Mouse (Mus musculus) MN1 (cell line): Measurements from ENCODE around the gene Gigyf1.

ENCODE experiments used
- DNase-seq: peaks from one replicate; pipeline ENCODE4 v3.0.0-alpha.2; 2016; ENCODE audit warnings: low spot score

Gene Gigyf1

DNA sequence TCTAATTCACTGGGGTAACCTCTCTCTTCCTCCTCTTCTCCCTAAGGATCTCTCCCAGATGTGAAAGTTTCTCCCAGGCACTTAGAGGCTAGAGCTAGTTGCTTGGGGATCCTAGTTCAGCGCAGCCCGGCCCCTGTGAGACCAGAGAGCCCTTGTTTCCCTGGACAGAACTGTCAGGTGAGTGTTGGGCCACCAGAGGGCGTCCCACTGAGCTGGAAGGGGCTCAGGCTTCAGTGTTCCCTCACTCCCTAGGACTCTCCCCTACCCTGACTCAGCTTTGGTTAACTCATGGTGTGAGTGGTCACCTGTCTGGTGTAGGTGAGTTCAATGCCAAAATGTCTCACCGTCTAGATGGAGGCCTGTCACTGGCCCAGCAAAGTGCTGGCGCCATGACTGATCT lies at the start of gene Gigyf1:
Gene Gigyf1 (plus strand): TSS at position 113 of the 400 bp plus-strand sequence.
- DNase-seq: peak; percentile 59

DNA sequence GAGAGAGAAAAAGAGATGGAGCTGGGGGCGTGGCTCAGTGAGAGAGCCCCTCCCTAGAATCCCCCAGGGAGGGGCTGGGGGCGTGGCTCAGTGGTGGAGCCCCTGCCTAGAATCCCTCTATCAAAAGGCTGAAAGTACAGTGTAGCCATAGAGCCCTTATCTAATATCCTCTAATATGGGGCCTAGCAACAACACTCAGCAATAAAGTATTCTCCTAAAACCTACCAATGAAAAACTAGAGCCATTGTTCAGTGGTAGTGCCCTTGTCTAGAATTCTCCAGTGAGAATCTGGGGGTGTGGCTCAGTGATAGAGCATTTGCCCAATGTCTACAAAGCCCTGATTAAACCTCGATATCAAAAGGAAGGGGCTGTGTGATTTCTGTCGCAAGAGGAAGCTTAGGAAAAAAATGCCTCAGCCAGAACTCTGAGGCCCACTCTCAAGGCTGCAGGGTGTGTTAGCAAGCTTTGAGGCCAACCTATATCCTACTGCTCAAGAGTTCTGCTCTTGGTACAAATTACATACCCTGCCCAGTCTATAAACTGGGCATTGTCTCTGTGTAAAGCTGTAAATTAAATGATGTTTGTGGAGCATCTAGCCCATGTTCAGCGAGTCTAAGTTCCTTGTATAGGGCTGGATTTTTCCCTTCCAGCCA lies 46.0 kb upstream of the Gigyf1 start:
- DNase-seq: no peak

DNA sequence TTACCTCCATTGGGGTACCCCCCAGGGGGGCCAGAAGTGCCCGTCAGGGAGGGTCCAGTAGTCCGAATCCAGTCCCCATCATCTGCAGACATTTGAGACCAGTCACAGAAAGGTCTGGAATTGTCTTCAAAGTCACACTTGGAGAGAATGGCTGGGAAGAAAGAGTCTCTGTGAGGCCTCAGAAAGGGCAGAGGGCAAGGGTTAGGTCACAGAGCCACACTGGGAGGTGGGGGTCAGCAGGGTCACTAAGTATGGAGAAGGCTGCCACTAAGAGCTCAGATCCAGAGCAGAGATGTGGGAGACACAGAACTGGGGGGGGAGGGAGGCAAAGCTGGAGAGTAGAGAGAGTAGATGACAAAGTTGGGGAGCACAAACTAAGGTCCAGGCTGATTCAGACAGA lies 44.0 kb upstream of the Gigyf1 start:
- no peak for DNase-seq

DNA sequence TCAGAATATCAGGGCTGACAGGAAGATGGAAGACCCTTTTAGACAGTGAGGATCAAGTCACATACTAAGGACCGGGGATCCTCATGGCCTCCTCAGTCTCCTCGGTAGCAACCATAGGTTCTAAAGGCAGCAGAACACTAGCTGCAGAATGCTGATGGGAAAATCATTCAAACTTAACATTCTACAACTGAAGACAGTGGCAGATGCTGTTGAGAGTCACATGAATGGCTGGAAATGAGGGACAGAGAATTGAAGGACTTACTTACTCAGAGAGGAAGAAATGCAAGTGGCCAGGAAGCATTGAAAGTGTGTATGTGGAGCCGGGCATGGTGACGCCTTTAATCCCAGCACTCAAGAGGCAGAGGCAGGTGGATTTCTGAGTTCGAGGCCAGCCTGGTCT lies 41.4 kb upstream of the Gigyf1 start, which contains the start of gene Zan:
Gene Zan (minus strand): TSS at position 101 of the 400 bp plus-strand sequence.
- no peak for DNase-seq

DNA sequence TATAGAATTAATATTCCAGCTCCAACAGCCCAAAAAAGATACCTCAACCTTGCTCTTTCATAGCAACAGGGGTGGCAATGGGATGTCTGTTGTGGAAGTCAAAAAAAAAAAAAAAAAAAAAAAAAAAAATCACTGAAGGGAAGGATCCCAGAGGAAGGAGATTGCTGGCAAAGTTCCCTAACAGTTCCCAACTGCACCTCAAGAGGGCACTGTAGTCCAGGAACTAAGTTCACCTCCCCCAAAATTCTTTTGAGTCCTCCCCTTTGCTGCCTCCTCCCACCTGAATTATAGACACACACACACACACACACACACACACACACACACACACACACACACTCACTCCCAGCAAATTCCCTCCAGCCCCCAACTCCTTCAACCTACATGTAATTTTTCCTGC lies 37.2 kb upstream of the Gigyf1 start:
- DNase-seq: peak; percentile 92

DNA sequence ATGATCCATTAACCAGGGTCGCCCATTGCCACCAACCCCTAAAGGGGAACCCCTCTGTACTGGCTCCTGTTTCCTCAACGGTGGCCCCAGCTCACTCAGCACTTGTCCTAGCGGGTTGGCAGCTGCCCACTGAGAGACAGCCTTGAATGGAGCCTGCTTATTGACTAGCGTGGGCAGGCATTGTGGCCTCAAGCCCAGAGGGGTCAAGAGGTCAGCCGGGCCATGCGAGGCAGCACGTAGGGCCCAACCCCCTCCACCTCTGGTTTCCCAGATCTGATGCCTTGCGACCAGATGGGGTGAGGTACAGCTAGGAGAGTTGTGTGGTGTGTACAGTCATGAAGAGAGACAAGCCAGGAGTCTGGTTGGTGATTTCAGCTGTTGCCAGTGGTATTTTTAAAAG lies 36.5 kb upstream of the Gigyf1 start:
- peak; percentile 39 for DNase-seq

DNA sequence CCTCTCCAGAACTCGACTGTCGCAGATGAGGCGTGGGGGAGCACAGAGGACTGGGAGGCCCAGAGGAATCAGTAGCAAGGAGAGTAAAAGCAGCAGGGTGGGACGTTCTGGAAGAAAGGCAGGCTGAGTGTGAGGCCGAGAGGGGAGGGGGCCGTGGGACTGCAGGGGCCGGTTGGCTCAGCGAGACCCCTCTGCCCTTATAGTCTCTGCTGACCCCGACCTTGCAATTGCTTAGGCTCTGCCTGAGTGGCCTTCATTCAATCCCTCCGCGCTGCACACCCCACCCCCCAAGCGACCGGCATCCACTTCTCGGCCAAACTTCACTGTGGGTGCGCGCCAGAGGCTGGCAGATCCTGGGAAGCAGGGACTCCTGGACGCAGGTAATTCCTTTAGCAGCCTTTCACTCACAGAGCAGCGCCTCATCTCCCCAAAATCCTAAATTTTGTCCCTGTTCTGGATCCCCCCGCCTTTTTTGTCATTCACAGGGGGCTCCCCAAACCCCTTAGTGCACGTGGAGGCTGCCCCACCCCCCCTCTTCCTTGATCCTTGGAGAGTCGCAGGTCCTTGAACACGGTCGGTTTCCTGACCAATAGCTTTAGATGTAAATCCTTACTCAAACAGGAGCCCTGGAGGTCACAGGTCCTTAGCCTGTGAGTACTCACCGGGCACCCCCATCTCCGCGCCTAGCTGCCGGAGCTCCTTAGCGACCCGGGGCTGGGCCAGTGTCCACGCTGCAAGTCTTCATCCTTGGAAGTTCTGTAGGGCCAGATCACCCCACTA lies 33.1 kb upstream of the Gigyf1 start:
- no peak for DNase-seq

DNA sequence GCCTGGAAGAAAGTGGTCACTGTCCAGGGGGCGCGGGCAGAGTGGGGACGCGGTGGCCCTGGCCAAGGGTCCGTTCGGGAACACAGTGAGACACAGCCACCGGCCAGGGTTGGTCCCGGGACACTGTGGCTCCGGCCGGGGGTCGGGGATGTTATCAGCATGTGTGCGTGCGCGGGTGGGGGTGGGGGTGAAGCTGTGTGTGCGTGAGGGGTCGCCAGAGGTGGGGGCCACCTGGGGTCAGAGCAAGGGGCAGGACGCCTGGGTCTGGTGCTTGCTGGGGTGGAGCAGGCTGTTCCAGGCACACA lies 32.5 kb upstream of the Gigyf1 start:
- DNase-seq: no peak

DNA sequence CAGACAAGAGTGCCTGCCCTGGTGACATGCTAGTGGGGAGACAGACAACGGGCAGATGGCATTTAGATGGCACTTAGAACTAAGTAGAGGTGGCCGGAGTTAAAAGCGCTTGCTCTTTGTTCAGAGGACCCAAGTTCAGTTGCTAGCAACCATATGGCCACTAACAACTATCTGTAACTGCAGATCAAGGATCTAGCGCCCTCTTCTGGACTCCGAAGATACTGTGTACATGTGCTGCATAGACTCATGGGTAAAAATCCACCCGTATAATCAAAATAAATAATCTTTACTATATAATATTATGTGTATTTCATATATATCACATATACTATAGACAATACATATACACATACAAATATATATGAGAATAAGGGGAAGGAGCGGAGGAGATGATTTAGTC lies 30.7 kb upstream of the Gigyf1 start:
- DNase-seq: no peak

DNA sequence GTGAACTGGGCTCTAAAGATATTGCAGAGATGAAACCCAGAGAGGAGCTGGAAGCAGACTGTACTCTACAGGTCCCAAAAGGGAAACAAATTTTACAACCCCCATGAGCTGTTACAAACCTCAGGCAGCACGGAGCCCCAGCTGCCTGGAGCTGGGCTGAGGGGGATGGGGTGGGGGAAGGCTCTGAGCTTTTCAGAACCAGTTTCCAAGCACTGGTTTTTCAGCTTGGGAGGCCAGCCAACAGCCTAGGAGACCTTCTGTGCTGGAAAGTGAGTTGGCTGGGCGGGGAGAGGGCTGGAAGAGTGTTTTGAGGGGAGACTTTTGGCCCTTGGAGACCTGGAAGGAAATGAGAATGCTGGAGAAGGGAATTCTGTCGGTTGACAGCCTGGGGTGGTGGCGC lies 26.8 kb upstream of the Gigyf1 start:
- no peak for DNase-seq

DNA sequence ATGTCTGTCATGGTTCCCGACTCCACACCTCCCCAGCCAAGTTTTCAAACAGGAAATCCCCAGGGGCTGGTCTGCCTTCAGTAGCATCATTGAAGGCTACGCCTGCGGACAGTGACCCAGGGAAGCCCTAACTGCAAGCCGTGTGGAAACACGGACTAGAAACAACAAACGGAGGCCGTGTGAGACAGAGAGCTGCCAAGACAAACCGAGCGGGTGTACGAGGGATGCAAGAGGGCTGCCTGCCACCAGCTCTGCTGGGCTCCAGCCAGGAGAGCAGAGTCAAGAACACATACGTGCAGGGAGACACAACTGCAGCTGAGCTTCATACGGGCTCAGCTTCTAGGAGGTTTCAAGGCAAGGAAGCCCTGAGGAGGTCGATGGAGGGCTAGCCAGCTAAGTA lies 24.5 kb upstream of the Gigyf1 start:
- DNase-seq: no peak

DNA sequence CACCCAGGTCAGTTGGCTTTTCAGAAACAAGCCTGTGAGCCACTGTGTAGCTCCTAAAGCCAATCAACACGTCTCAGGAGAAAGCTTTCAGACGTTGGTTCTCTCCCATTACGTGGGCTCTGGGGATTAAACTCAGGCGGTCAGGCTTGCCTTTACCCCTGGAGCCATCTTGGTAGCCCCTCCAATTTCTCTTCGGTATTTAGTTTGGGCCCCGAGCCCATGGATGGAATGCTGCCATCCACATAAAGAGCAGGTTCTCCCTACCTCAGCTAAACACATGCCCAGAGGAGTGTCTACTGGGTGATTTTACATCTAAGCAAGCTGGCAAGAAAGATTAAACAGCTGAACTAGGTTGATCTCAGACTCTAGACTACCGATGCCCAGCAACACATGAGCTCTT lies 18.2 kb upstream of the Gigyf1 start:
- no peak for DNase-seq

DNA sequence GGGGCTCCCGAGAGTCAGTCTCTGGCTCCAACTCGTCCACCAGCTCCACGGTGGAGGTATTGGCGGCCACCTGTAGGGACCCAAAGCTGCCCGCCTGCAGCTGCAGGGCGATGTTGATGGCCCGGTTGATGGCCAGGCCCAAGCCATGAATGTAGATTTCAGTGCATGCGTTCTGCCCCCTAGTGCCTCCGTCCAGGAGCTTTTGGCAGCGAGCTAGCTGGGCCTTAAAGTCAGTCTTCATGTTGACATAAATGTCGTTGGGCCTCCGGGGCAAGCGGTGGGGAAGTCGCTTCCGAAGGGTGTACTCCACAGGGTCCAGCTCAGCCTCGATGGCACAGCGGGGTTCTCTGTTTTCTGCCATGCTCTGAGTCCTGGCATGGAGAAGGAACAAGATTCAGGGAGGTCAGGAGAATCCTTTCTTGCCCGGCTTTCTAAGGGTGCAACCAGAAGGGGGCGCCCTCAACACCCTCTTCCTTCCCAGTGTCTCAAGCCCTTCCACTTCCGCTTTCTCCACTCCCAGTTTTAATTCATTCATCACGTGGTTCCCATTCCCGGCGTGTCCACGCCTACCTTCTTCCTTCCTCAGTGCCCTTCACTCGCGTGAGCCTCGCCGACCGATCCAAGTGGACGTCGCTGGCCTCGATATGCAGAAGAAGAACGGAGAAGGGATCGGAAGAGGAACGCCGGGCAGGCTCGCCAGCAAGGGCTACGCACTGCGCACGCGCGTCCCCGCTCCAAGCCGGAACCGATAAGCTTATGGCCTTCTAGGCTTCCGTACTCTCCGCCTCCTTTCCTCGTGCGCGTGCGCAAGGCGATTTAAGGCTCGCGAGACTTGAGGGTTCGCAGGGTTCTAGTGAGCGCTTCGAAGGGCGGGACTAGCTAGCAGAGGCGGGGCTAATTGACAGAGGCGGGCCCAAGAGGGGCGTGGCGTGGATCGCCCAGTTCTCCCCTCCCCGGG lies 16.4 kb upstream of the Gigyf1 start, which contains the start of gene Pop7:
Gene Pop7 (minus strand): TSS at position 810 of the 958 bp plus-strand sequence.
- peak; percentile 100 for DNase-seq

DNA sequence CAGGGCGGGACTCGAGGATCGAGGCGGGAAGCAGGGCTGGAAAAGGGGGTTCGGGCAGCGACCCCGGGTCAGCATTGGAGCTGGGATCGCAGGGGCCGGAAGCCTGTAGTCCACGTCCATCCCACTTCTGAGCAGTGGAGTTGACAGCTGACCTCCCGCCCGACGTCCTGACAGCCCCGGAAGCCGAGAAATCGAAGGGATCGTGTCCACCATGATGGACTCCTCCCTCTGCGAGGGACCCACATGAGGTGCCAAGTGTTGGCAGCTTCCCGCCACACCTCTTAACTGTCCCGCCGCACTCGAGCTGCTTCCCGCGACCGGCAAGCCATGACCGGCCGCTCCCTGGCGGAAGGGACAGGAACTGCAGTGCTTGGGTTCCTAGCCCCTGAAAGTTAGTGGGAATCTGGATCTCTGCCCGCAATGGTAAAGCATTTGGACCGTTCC lies 15.7 kb upstream of the Gigyf1 start:
- DNase-seq: peak; percentile 97

DNA sequence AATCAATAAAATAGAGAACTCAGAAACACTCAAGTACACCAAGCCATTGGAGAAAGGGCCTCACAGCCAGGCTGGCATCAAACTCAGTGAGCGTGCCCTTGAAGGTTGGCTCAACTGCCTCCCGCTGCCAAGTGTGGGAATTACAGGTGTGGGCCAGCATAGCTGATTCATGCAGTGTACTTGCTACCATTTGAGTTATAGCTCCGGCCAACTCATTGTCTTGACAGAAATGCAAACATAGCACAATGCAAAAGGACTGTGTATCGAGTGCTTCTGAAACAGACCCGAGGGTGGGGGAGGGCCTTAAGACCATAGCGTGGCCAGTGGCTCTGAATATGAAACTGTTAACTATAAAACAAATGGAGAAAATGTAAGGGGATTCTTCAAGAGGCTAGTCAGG lies 14.3 kb upstream of the Gigyf1 start:
- DNase-seq: no peak

DNA sequence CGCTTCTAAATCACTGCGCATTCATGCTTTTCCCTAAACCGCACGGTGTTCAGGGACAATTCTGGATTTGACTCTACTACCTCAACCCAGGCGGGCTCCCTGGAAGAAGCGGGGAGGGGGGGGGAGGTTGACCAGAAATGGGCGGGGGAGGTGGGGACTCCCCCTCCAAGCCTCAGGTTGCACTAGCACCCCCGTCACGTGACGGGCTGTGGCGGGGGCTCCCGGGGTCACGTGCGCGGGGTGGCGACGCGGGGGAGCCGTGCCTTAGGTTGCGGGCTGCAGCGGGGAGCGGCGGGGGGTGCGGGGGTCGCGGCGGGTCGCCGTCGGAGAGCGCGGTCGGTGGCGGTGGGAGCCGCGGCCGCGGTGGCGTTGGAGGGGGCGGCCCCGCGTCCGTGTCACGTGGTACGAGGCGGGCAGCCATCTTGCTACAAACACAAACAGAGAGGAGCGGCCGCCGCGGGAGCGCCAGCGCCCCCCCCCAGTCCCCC lies 8.3 kb upstream of the Gigyf1 start:
- DNase-seq: peak; percentile 84

DNA sequence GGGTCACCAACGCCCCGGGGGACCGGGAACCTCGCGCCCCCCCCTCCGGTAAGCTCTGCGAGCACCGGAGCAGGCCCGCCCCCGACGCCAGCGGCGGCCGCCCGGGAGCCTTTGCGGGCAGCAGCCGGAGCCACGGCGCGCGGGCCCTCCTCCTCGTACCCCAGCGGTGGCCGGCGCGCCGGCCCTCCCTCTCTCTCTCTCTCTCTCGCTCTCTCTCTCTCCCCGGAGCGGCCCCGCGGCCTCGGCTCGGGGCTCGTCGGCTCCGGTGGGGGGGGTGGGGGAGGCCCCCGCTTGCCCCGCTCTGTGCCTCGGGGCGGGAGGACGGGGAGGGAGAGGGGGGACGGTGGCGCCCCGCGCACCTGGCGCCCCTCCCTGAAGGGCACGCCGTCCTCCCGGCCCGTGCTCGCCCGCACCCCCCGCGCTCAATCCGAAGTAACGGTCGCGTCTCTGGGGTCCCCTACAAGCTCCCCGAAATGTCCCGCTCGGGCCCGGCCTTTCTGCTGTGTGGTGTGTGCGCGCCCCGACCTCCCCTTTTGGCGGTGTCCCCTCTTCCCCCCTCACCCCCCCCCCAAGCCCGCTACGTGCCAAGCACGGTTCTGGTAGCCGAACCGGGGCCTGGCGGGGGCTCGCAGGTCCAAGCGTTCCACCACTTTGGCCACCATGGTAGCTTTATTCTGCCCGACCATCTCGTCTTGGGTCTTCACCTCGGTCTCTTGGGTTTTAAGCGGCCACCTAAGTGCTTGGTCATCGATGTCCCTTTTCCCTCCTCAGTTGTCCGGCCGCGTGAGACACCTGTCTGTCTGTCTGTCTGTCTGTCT lies 7.6 kb upstream of the Gigyf1 start:
- no peak for DNase-seq

DNA sequence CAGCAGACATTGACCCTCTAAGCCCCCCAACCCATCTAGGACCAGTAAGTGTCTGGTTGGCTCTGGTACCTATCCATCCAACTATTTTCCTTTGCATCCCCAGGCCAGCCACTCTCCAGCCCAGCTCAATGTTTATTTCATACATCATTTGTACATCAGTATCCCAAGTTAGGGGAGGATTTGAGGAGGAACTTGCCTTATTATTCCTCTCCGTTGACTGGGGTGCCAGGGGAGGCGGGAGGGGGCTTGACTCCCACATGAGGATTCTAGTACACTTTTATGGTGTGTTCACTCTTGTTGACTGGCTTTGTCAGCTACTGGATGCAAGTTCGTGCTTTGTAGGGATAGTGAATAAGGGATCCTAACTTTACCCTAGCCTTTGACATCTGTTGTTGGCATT lies 6.6 kb upstream of the Gigyf1 start:
- DNase-seq: no peak

DNA sequence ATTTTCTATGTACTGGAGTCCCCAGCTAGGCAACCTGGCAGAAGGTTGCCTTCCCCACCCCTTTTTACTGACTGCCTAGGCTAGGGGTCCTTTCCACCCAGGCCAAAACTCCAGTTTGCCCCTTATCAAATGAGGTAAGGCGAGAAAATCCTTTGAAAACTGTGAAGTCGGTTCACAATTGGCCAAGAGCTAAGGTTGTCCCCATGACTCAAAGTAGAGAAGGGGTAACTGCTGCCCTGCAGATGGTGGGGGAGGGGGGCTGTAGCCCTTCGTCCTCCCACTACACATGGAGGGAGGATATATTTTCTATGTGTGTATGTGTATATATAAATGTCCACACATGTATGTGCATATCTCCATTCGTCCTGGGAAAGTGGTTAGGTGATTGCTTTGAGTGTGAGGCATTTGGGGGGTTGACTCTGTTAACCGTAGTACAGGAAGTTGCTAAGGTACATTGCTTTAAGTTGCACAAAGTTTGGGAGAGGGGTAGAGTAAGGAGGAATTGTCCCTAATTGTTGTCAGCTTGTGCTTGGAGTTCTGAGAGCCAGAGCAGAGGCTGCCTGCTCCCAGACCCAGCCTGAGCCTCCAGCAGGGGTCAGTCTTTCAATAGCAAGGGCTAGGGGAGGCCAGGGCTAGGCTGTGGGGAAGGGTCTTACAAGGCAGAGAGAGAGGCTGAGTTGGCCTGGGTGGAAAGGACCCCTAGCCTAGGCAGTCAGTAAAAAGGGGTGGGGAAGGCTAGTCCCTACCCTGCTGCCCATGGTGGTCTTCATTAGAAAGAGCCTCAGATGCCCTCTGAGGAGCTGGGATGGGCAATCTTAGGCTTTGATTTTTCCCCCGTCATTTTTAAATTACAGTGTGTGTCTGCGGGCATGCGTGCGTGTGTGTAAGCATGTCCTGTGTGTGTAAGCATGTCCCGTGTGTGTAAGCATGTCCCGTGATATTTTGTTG lies 5.2 kb upstream of the Gigyf1 start:
- DNase-seq: peak; percentile 65

DNA sequence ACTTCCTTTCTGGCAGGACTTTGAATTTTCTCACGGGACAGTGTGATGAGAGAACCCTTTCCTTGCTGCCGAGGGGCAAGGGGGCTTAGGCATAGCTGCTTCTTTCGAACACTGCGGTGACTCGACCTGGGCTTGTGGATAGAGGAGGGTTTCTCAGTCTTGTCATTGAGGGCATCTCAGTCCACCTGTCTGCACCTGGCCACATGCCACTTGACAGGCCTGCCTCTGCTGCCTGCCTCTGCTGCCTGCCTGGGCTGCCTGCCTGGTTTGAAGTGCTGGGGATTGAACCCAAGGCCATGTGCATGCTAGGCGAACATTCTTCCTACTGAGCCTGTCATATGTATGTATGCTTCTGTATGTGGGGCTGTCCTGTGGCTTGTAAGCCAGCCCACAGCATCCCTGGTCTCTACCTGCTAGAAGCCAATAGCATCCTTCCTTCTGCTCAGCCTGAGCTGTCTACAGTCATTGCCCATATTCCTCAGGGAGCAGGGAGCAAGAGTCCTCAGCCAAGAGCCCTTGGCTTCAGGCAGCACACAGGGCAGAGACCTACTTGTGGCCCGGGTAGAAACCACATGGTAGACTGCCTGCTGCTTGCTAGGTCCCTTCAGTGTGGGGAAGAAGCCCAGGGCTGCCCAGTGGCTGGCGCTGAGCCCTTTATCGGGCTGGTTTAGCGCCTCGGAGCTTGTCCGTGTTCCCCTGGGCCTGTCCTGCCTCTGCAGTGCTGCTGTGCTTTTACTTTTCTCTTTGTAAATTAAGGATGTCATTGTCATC lies 4.2 kb upstream of the Gigyf1 start:
- no peak for DNase-seq
